Mouse (Mus musculus): ENCODE data around the gene Cd84. TPM values are rescaled to one million over a fixed set of nuclear protein-coding genes. Genes with fewer than 3 reads are reported as not detected.

Cd84 gene
- 131 TPM for polyA plus RNA-seq (2015; fragmentation: Illumina TruSeq; extraction: RNeasy Lipid Tissue Mini Kit (QIAGEN cat#74804); ENCODE audit: insufficient read depth, low replicate concordance)

GRCm38 (mm10) chr1:171839488-171839887, at the start of gene Cd84:
Gene Cd84 (plus strand): TSS chr1:171839697.

GRCm38 (mm10) chr1:171895364-171895763, 55.9 kb downstream of the Cd84 start, which contains the start of gene Gm10521:
Gene Gm10521 (plus strand): TSS chr1:171895664.

GRCm38 (mm10) chr1:171917305-171918039, 78.0 kb downstream of the Cd84 start, which contains the start of gene Slamf6:
Gene Slamf6 (plus strand): TSS chr1:171917515.

Other genes starting within 250 kb of the Cd84 start
- 142 TPM for gene Ly9, start 232.3 kb upstream of the Cd84 start, polyA plus RNA-seq (2015; fragmentation: Illumina TruSeq; extraction: RNeasy Lipid Tissue Mini Kit (QIAGEN cat#74804); ENCODE audit: insufficient read depth, low replicate concordance)
- 85.5 TPM for gene Slamf7, start 186.7 kb upstream of the Cd84 start, polyA plus RNA-seq (2015; fragmentation: Illumina TruSeq; extraction: RNeasy Lipid Tissue Mini Kit (QIAGEN cat#74804); ENCODE audit: insufficient read depth, low replicate concordance)
- 307 TPM for gene Cd48, start 157.7 kb upstream of the Cd84 start, polyA plus RNA-seq (2015; fragmentation: Illumina TruSeq; extraction: RNeasy Lipid Tissue Mini Kit (QIAGEN cat#74804); ENCODE audit: insufficient read depth, low replicate concordance)
- 19.8 TPM for gene Slamf1, start 72.6 kb upstream of the Cd84 start, polyA plus RNA-seq (2015; fragmentation: Illumina TruSeq; extraction: RNeasy Lipid Tissue Mini Kit (QIAGEN cat#74804); ENCODE audit: insufficient read depth, low replicate concordance)
- 22.7 TPM for gene Gm10521, start 56.0 kb downstream of the Cd84 start, polyA plus RNA-seq (2015; fragmentation: Illumina TruSeq; extraction: RNeasy Lipid Tissue Mini Kit (QIAGEN cat#74804); ENCODE audit: insufficient read depth, low replicate concordance)
- gene Slamf6, start 77.8 kb downstream of the Cd84 start, polyA plus RNA-seq (2015; fragmentation: Illumina TruSeq; extraction: RNeasy Lipid Tissue Mini Kit (QIAGEN cat#74804); ENCODE audit: insufficient read depth, low replicate concordance): 156 TPM
- 3.0 TPM for gene Vangl2, start 188.7 kb downstream of the Cd84 start, polyA plus RNA-seq (2015; fragmentation: Illumina TruSeq; extraction: RNeasy Lipid Tissue Mini Kit (QIAGEN cat#74804); ENCODE audit: insufficient read depth, low replicate concordance)
- gene Nhlh1, start 217.9 kb downstream of the Cd84 start, polyA plus RNA-seq (2015; fragmentation: Illumina TruSeq; extraction: RNeasy Lipid Tissue Mini Kit (QIAGEN cat#74804); ENCODE audit: insufficient read depth, low replicate concordance): not detected
- 204 TPM for gene Copa, start 242.8 kb downstream of the Cd84 start, polyA plus RNA-seq (2015; fragmentation: Illumina TruSeq; extraction: RNeasy Lipid Tissue Mini Kit (QIAGEN cat#74804); ENCODE audit: insufficient read depth, low replicate concordance)
- gene Ncstn, start 243.1 kb downstream of the Cd84 start, polyA plus RNA-seq (2015; fragmentation: Illumina TruSeq; extraction: RNeasy Lipid Tissue Mini Kit (QIAGEN cat#74804); ENCODE audit: insufficient read depth, low replicate concordance): 79.4 TPM